Mouse (Mus musculus): ENCODE data around the gene Antxr2. TPM values are rescaled to one million over a fixed set of nuclear protein-coding genes. Genes with fewer than 3 reads are reported as not detected.

Antxr2 gene
- total and polyA plus RNA-seq, 2 experiments from 2014 or later, result 2.7 to 9.2 TPM

DNA sequence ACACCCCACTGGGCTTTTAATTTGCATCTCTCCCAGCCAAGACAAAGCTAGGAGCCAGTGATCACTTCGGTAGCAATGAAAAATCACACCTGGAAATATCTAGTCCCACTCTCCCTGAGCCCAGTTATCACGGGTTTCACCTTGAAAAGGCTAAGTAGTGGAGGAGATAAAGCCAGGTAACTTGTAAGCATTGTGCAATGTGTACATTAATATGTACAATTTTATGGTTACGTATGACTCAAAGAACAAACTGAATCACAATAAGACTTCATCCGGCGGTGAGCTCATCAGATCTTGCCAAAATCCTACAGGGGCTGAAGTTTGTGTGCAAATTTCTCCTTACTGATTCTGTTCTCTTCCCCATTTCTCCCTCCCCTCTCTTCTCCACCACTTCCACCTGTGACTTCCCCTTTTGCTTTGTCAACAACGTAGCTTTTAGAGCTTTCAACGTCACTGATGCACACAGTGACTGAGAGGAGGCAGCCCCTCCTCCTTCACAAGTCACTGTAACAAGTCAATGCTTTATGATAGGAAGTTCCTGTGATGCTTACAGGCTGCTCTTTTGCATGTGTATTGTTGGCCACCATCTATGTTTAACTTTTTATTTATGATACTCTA lies 2.1 kb upstream of the Antxr2 start:
- no peak for TF ChIP-seq CTCF (IDR thresholded peaks at IDR 0.05; ENCODE audit: low read depth)
- Histone ChIP-seq H3K4me3 (ENCODE audit: low read length) (no peak overlapping the region), H3K9me3 (ENCODE audit: low read length) (no peaks in the 10 kb centered on the region), H3K4me2 (ENCODE audit: low read depth, low read length) (no peak overlapping the region), H3K36me3 (ENCODE audit: insufficient read depth, low read length) (no peaks in the 10 kb centered on the region), H3K27me3 (ENCODE audit: insufficient read depth, low read length) (no peaks in the 10 kb centered on the region), H3K27ac (no peak overlapping the region), H3K9ac (replicated peaks; ENCODE audit: low read length) (no peak overlapping the region), H3K4me1 (ENCODE audit: insufficient read depth, low read length) (no peaks in the 10 kb centered on the region)
- WGBS, result 80% methylated on average over 7 of the region's 7 CpGs
- no peak for ATAC-seq
- DNase-seq (ENCODE audit: low spot score), result no peak

DNA sequence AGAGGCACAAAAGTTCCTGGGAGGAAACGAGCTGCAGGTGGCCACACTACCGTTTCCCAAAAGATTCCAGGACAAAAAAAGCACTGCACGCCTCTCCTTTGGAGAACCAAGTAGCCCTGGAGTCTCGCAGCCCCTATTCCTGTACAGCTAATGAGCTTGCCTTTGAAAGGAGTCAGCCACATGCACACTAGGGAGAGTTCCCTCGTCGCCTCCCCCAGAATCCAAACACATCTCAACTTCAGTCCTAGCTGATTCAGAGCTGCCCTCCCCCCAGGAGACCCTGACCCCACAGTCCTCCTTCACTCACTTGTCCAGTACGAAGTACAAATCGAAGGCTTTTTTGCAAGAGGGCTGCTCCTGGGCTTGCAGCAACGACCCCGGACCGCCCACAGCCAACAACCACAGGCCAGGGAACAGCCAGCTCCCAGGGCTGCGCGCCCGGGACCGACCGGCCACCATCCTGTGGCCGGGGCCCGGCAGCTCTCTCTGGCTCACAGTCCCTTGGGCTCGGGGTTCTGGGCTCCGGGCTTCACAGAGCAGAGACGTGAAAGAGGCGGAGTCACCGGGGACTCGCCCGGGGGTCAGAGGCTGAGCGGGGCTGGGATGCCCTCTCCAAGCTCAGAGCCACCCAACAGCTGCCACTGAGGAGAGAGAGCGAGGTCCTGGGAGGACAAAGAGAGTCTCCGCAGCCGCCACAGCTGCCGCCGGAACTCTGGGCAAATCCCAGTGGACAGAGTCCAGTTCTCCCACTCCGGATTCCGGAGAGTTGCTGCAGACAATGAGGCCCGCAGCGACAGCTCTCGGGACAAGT lies 547 bp downstream of the Antxr2 start:
- no peaks in the 10 kb centered on the region for H3K4me1 ChIP-seq (ENCODE audit: insufficient read depth, low read length)
- peak; percentile 85 for ATAC-seq
- H3K4me3 ChIP-seq (ENCODE audit: low read length), result peak overlapping the region; percentile 77
- peak overlapping the region; percentile 58; the same call in 1 of the 2 replicates for H3K27ac ChIP-seq
- no peak for TF ChIP-seq CTCF (IDR thresholded peaks at IDR 0.05; ENCODE audit: low read depth)
- DNase-seq (ENCODE audit: low spot score), result peak; percentile 62
- no peaks in the 10 kb centered on the region for H3K9me3 ChIP-seq (ENCODE audit: low read length)
- no peaks in the 10 kb centered on the region for H3K36me3 ChIP-seq (ENCODE audit: insufficient read depth, low read length)
- peak overlapping the region; percentile 61 for H3K9ac ChIP-seq (replicated peaks; ENCODE audit: low read length)
- H3K27me3 ChIP-seq (ENCODE audit: insufficient read depth, low read length), result no peaks in the 10 kb centered on the region
- peak overlapping the region; percentile 97 for H3K4me2 ChIP-seq (ENCODE audit: low read depth, low read length)
- WGBS, result 1% methylated on average over 36 of the region's 36 CpGs

DNA sequence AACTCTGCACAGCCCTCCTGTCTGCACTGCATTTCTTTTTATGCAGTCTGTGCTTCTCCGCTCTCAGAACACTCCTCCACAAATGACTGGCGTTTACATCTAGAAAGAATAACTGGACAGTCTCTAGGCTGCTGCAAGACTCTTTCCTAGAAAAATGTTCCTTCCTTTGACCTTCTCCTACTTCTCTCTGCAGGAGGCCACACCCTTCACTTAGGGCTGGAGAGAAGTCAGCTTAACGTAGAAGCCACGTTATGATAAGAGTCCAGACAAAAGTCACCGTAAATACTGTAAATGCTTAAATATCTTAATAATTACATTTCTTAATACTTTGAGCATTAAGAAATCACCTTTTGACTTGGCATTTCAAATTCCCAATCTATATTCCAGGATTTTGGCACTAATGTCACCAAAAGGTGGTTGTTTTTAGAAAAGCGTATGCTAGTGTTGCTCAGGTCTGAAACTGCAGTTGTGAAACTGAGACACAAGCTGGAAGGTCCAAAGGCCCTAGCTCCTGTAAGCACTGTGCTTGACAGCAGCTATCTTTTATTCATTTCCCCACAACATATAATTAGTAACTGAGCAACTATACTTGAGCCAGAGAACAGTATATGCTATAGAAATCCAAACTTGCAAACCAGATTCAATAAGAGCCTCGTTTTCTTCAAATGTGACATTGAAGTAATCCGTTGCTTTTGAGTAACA lies 3.0 kb downstream of the Antxr2 start:
- no peaks in the 10 kb centered on the region for H3K36me3 ChIP-seq (ENCODE audit: insufficient read depth, low read length)
- H3K27ac ChIP-seq, result no peak overlapping the region
- 70% methylated on average over 8 of the region's 8 CpGs for WGBS
- DNase-seq (ENCODE audit: low spot score), result no peak
- TF ChIP-seq CTCF (IDR thresholded peaks at IDR 0.05; ENCODE audit: low read depth), result no peak
- no peak overlapping the region for H3K4me3 ChIP-seq (ENCODE audit: low read length)
- H3K27me3 ChIP-seq (ENCODE audit: insufficient read depth, low read length), result no peaks in the 10 kb centered on the region
- ATAC-seq, result no peak
- H3K9ac ChIP-seq (replicated peaks; ENCODE audit: low read length), result no peak overlapping the region
- H3K9me3 ChIP-seq (ENCODE audit: low read length), result no peaks in the 10 kb centered on the region
- no peaks in the 10 kb centered on the region for H3K4me1 ChIP-seq (ENCODE audit: insufficient read depth, low read length)
- H3K4me2 ChIP-seq (ENCODE audit: low read depth, low read length), result 0 out of 2 replicates have a peak overlapping the region, but pooled peaks have one; percentile 13

DNA sequence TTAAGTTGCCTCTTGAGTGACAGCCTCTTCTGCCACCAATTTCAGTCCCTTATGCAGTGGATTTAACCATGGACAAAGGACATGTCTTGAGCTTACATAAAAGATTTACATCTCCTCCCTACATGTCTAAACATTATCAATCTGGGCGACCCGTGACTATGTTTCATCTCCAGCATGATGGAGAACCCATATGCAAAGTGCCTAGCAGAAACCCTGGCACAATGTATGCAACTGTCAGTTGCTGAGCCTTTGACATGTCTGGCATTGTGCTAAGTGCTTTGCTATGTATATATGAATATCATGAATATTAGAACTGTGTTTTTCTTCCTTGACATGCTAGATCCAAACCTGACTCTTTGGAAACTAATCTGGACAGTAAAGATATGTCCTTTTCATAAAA lies 4.9 kb downstream of the Antxr2 start:
- DNase-seq (ENCODE audit: low spot score), result no peak
- Histone ChIP-seq H3K9me3 (ENCODE audit: low read length) (no peaks in the 10 kb centered on the region), H3K27me3 (ENCODE audit: insufficient read depth, low read length) (no peaks in the 10 kb centered on the region), H3K4me2 (ENCODE audit: low read depth, low read length) (no peak overlapping the region), H3K36me3 (ENCODE audit: insufficient read depth, low read length) (no peaks in the 10 kb centered on the region), H3K9ac (replicated peaks; ENCODE audit: low read length) (no peak overlapping the region), H3K4me3 (ENCODE audit: low read length) (no peak overlapping the region), H3K4me1 (ENCODE audit: insufficient read depth, low read length) (no peaks in the 10 kb centered on the region), H3K27ac (no peak overlapping the region)
- 90% methylated on average over 2 of the region's 2 CpGs for WGBS
- TF ChIP-seq CTCF (IDR thresholded peaks at IDR 0.05; ENCODE audit: low read depth), result no peak
- no peak for ATAC-seq

DNA sequence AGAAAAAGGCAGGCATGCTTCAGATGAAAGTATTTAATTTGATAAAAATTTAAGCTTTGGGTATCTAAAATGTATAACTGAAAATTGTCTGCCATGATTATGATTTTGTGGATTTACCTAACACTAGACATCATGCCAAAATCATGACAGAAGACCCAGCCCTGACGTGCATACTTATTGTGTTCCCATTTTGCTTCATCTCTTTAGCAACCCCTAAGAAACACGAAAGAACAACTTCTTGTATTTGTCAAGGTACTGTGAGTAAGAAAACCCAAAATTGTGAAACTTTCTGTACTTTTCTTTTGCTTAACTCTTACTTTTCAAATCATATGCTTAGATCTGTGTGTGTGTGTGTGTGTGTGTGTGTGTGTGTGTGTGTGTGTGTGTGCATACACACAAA lies 6.3 kb downstream of the Antxr2 start:
- Histone ChIP-seq H3K4me1 (ENCODE audit: insufficient read depth, low read length) (no peaks in the 10 kb centered on the region), H3K4me3 (ENCODE audit: low read length) (no peak overlapping the region), H3K9me3 (ENCODE audit: low read length) (no peaks in the 10 kb centered on the region), H3K4me2 (ENCODE audit: low read depth, low read length) (no peak overlapping the region), H3K36me3 (ENCODE audit: insufficient read depth, low read length) (no peaks in the 10 kb centered on the region), H3K27me3 (ENCODE audit: insufficient read depth, low read length) (no peaks in the 10 kb centered on the region), H3K9ac (replicated peaks; ENCODE audit: low read length) (no peak overlapping the region), H3K27ac (no peak overlapping the region)
- 93% methylated on average over 2 of the region's 2 CpGs for WGBS
- ATAC-seq (no peak), DNase-seq (ENCODE audit: low spot score) (no peak)
- no peak for TF ChIP-seq CTCF (IDR thresholded peaks at IDR 0.05; ENCODE audit: low read depth)

DNA sequence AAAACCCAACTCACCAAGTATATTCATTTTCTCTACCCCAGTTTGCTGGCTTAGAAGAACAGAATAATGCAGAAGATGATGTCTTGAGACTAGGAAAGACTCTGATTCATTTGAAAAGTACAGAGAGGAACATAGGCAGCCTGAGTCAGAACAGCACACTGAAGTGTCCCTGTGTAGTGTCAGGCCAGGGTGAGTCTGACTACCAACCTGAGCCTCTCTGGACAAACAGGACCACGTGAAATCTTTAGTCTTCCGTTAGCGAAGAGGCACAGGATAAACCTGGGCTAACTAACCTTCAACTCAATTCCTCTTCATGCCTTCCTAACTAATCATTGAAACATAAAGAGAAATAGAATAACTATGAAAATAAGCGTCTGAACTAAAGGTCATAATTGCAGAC lies 9.3 kb downstream of the Antxr2 start:
- 98% methylated on average over 4 of the region's 4 CpGs for WGBS
- no peak overlapping the region for H3K4me2 ChIP-seq (ENCODE audit: low read depth, low read length)
- DNase-seq (ENCODE audit: low spot score) (no peak), ATAC-seq (no peak)
- H3K4me3 ChIP-seq (ENCODE audit: low read length), result no peak overlapping the region
- no peak for TF ChIP-seq CTCF (IDR thresholded peaks at IDR 0.05; ENCODE audit: low read depth)
- no peak overlapping the region for H3K27ac ChIP-seq
- no peaks in the 10 kb centered on the region for H3K9me3 ChIP-seq (ENCODE audit: low read length)
- H3K9ac ChIP-seq (replicated peaks; ENCODE audit: low read length), result no peak overlapping the region
- H3K36me3 ChIP-seq (ENCODE audit: insufficient read depth, low read length), result no peaks in the 10 kb centered on the region
- H3K27me3 ChIP-seq (ENCODE audit: insufficient read depth, low read length), result no peaks in the 10 kb centered on the region
- peaks cover 3% of the 10 kb centered on the region; the same call in 1 of the 2 replicates for H3K4me1 ChIP-seq (ENCODE audit: insufficient read depth, low read length)
